Mouse (Mus musculus) hindbrain, embryonic 13.5 days (tissue): ENCODE data around the gene Mptx1. TPM values are rescaled to one million over a fixed set of nuclear protein-coding genes. Genes with fewer than 3 reads are reported as not detected.
"Not testable (repeated sequence)": the region's sequence is repeated elsewhere in the genome, so short reads cannot be mapped to it uniquely, and the experiment has no call there.

Source experiments
- ATAC-seq: fragments of 200-750 bp; cut with Nextera tagmentation; 2 replicates; pipeline ENCODE4 v1.8.0; 2017; ENCODE audit warnings: moderate TSS enrichment; ENCODE audit not compliant: low FRiP score
- H3K27ac ChIP-seq: fragments of 300-500 bp; sonication (generic); 2 replicates; pipeline ENCODE4 v1.5.1; 2015; ENCODE audit warnings: inconsistent platforms, mild to moderate bottlenecking, moderate library complexity
- H3K27me3 ChIP-seq: fragments of 300-500 bp; sonication (generic); 2 replicates; pipeline ENCODE4 v1.6.1; 2015; ENCODE audit warnings: mild to moderate bottlenecking, inconsistent platforms
- H3K36me3 ChIP-seq: fragments of 300-500 bp; sonication (generic); 2 replicates; pipeline ENCODE4 v1.6.1; 2015; ENCODE audit warnings: mild to moderate bottlenecking, inconsistent platforms
- H3K4me1 ChIP-seq: fragments of 300-500 bp; sonication (generic); replicated peaks from 2 replicates; pipeline ENCODE4 v1.6.1; 2015; ENCODE audit warnings: inconsistent platforms
- H3K4me2 ChIP-seq: fragments of 300-500 bp; sonication (generic); 2 replicates; pipeline ENCODE4 v1.6.1; 2015; ENCODE audit warnings: inconsistent platforms, mild to moderate bottlenecking, moderate library complexity
- H3K4me3 ChIP-seq: fragments of 300-500 bp; sonication (generic); 2 replicates; pipeline ENCODE4 v1.5.1; 2015; ENCODE audit warnings: mild to moderate bottlenecking, inconsistent platforms
- H3K9ac ChIP-seq: fragments of 300-500 bp; sonication (generic); 2 replicates; pipeline ENCODE4 v1.6.1; 2015; ENCODE audit warnings: mild to moderate bottlenecking, inconsistent platforms
- H3K9me3 ChIP-seq: fragments of 300-500 bp; sonication (generic); 2 replicates; pipeline ENCODE4 v1.6.1; 2016; ENCODE audit warnings: inconsistent platforms
- WGBS: fragments of 180-500 bp; shearing (Covaris S2); methylation state at CpG from one replicate; pipeline ENCODE4 v1.1.7; 2015; 5-methylcytosine and 5-hydroxymethylcytosine counted together
- polyA plus RNA-seq: library from polyadenylated mRNA; unstranded; fragments of >200 nt; fragmentation: Nextera tagmentation; extraction: Ambion mirVana; gene quantifications from 2 replicates; pipeline ENCODE4 v1.2.1, GENCODE M21; 2015

The Mptx1 gene
- not detected in 2 replicates for polyA plus RNA-seq

DNA sequence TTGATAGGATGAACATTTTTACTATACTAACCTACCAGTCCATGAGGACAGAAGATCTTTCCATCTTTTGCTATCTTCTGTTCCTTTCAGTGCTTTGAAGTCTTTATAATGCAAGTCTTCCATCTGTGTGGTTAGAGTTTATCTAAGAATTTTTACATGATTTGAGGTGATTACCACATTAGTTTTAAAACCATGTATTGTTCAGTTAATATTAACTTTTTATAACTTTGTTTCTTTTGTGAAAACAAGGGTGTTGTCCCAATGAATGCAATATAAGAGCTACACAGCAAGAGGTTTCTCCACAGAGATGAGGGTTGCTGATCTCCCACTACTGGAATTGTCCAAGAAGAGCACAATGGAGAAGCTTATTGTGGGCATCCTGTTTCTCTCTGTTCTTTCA is at the start of gene Mptx1:
TSS of gene Mptx1 (plus strand) at position 301 of the 400 bp plus-strand sequence.
- no peak for ATAC-seq
- Histone ChIP-seq H3K36me3 (no peaks in the 10 kb centered on the region), H3K27me3 (no peaks in the 10 kb centered on the region), H3K9ac (no peak within 1 kb of the TSS), H3K4me3 (no peak within 1 kb of the TSS), H3K4me2 (no peak within 1 kb of the TSS), H3K9me3 (no peaks in the 10 kb centered on the region), H3K4me1 (no peaks in the 10 kb centered on the region), H3K27ac (no peak within 1 kb of the TSS)

DNA sequence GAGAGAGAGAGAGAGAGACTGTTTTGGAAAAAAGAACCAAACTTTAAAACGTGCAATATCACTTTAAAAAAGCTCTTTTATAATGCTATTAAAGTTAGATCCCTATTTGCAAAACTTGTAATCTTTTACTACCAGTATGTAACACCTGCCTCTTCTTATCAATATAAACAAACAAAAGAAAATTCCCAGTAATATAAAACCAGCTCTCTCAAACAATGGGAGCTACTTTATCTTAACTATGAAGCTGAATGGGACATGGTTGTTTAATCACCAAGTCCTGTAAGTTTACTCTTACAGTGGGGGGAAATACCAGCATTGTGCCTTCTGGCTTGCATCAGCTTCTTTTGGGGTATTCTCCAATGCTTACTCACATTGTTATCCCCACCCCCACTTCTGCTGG is 27.2 kb upstream of the Mptx1 start:
- no peak for ATAC-seq
- no peak overlapping the region for H3K4me2 ChIP-seq
- H3K27me3 ChIP-seq, result no peaks in the 10 kb centered on the region
- no peaks in the 10 kb centered on the region for H3K4me1 ChIP-seq
- H3K4me3 ChIP-seq, result no peak overlapping the region
- H3K9me3 ChIP-seq, result no peaks in the 10 kb centered on the region
- 78% methylated on average over 1 of the region's 1 CpGs for WGBS
- H3K9ac ChIP-seq, result no peak overlapping the region
- H3K36me3 ChIP-seq, result no peaks in the 10 kb centered on the region
- no peak overlapping the region for H3K27ac ChIP-seq

DNA sequence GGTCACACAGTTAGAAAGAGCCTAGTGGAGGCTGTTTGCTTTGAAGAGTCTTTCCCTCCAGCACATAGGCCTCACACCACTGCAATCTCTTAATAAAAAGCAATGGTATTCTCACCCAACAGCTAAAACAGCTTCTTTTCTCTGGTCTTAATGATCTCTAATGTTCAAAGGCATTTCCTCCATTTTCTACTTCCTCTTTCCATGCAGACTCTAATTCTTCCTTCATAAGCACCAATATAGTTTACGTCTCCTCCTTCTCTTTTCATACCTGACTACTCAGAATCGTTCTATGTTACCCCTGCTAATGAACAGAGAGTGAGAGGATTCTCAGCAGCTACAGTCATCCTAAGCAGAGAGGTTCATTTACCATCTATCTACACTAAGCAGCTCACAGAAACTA is 13.0 kb upstream of the Mptx1 start:
- Histone ChIP-seq H3K36me3 (no peaks in the 10 kb centered on the region), H3K4me1 (no peaks in the 10 kb centered on the region), H3K4me2 (no peak overlapping the region), H3K27ac (no peak overlapping the region), H3K4me3 (no peak overlapping the region), H3K9me3 (no peaks in the 10 kb centered on the region), H3K9ac (no peak overlapping the region), H3K27me3 (no peaks in the 10 kb centered on the region)
- WGBS, result 86% methylated on average over 2 of the region's 2 CpGs
- no peak for ATAC-seq

DNA sequence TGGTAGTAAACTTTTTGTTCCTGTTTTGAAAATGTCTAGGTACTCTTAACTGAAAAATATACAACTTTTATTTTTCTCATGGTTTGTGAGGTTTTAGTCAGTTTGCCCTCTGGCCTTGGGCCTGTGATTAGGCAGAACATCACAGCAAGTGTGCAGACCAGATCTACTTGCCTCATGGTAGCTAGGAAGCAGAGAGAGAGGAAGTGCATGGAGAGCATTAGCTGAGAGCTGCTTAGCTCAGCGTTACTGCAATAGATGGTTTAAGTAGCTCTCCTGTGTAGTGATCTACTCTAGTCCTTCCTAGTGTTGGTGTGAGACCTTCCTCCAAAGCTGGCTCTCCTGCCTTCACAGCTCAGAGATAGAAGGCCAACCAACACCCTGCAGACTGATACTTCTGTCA is 23.3 kb downstream of the Mptx1 start:
- ATAC-seq, H3K9ac ChIP-seq, H3K9me3 ChIP-seq, H3K27me3 ChIP-seq, H3K4me3 ChIP-seq, H3K4me1 ChIP-seq, H3K4me2 ChIP-seq, H3K27ac ChIP-seq, H3K36me3 ChIP-seq: not testable (repeated sequence)
- 84% methylated on average over 1 of the region's 1 CpGs for WGBS

DNA sequence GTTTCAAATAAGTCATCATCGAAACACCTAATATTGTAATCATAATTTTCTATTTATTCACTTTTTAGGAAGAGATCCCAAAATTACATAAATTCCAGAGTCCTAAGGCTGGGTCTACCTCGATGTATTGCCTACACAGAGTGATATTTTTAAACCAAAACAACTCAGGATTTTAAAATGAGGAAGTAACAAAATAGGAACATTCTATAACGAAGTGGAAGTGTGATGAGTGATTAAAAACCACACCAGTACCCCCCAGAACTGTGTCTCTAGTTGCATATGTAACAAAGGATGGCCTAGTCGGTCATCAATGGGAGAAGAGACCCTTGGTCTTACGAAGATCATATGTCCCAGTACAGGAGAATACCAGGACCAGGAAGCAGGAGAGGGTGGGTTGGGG is 24.3 kb downstream of the Mptx1 start:
- H3K9ac ChIP-seq, result no peak overlapping the region
- no peaks in the 10 kb centered on the region for H3K4me1 ChIP-seq
- H3K36me3 ChIP-seq, result no peaks in the 10 kb centered on the region
- H3K9me3 ChIP-seq, result no peaks in the 10 kb centered on the region
- no peaks in the 10 kb centered on the region for H3K27me3 ChIP-seq
- ATAC-seq, result no peak
- 85% methylated on average over 5 of the region's 5 CpGs for WGBS
- no peak overlapping the region for H3K4me3 ChIP-seq
- H3K4me2 ChIP-seq, result no peak overlapping the region
- no peak overlapping the region for H3K27ac ChIP-seq

DNA sequence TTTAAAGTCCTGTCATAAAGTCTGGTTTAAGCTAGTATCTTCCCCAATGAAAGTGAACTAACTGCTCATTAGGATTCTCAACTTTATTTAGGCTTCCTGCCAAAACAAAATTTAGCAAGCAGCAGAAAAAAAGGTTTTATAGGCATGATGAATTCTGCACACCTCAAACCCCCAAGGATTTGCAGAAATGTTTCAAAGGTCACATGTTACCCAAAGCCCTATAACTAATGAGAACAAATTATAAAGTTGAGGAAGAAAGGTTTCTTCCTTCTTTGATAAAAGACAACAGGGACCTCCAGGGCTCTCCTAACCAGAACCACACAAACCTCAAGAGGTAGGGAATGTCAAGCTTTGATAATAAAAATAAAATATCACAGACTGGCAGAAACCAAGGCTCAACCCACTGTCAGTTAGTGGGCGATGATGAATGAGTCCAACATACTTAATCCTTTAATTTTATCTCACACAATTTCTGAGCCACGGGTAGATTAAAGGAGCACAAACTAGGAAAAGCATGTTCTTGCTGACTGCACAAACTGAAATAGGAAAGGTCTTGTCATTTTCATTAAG is 34.6 kb downstream of the Mptx1 start, which contains the start of gene Olfr417:
TSS of gene Olfr417 (plus strand) at position 241 of the 570 bp plus-strand sequence.
- WGBS, result 69% methylated on average over 2 of the region's 2 CpGs
- no peak within 1 kb of the TSS for H3K9ac ChIP-seq
- no peaks in the 10 kb centered on the region for H3K9me3 ChIP-seq
- no peak for ATAC-seq
- no peaks in the 10 kb centered on the region for H3K27me3 ChIP-seq
- H3K36me3 ChIP-seq, result no peaks in the 10 kb centered on the region
- H3K4me1 ChIP-seq, result no peaks in the 10 kb centered on the region
- H3K4me2 ChIP-seq, result no peak within 1 kb of the TSS
- no peak within 1 kb of the TSS for H3K27ac ChIP-seq
- no peak within 1 kb of the TSS for H3K4me3 ChIP-seq

DNA sequence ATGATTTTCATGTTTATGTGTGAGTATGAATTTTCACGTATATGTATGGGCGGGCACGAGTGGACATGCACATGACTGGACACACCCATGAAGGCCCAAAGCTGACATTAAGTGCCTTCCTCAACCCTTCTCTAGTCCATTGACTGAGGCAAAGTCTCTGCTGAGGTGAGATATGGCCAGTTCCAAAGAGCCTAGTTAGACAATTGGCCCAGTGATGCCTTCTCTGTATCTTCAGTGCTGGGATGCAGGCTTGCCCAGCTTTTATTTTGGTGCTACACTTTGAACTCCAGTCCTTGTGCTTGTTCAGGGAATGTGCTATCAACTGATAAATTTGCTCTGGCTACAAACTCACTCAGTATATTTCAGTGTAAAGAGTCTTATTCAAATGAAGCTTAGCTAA is 43.5 kb downstream of the Mptx1 start:
- Histone ChIP-seq H3K4me2 (no peak overlapping the region), H3K9me3 (no peaks in the 10 kb centered on the region), H3K4me1 (no peaks in the 10 kb centered on the region), H3K4me3 (no peak overlapping the region), H3K9ac (no peak overlapping the region), H3K27me3 (no peaks in the 10 kb centered on the region), H3K36me3 (no peaks in the 10 kb centered on the region), H3K27ac (no peak overlapping the region)
- no peak for ATAC-seq
- WGBS, result 96% methylated on average over 3 of the region's 3 CpGs

Other genes with a start within 250 kb of the Mptx1 start
- gene Olfr429, start 246.2 kb upstream of the Mptx1 start, polyA plus RNA-seq, result not detected in 2 replicates
- gene Olfr427, start 233.6 kb upstream of the Mptx1 start, polyA plus RNA-seq, result not detected in 2 replicates
- not detected in 2 replicates for gene Olfr231, start 209.4 kb upstream of the Mptx1 start, polyA plus RNA-seq
- not detected in 2 replicates for gene Olfr424, start 199.0 kb upstream of the Mptx1 start, polyA plus RNA-seq
- not detected in 2 replicates for gene Olfr420, start 174.9 kb upstream of the Mptx1 start, polyA plus RNA-seq
- gene Spta1, start 157.7 kb upstream of the Mptx1 start, polyA plus RNA-seq, result 0.16 and 0.28 TPM in 2 replicates
- not detected in 2 replicates for gene Olfr419, start 78.5 kb upstream of the Mptx1 start, polyA plus RNA-seq
- not detected in 2 replicates for gene Olfr417, start 34.6 kb downstream of the Mptx1 start, polyA plus RNA-seq
- not detected in 2 replicates for gene Olfr248, start 60.5 kb downstream of the Mptx1 start, polyA plus RNA-seq
- gene Olfr414, start 93.5 kb downstream of the Mptx1 start, polyA plus RNA-seq, result not detected in 2 replicates
- not detected in 2 replicates for gene Olfr220, start 111.6 kb downstream of the Mptx1 start, polyA plus RNA-seq
- 7.5 and 8.3 TPM in 2 replicates for gene Fmn2, start 171.3 kb downstream of the Mptx1 start, polyA plus RNA-seq